Comparison of ENCODE assay signal across 10 mouse cellular contexts in the genomic region with DNA sequence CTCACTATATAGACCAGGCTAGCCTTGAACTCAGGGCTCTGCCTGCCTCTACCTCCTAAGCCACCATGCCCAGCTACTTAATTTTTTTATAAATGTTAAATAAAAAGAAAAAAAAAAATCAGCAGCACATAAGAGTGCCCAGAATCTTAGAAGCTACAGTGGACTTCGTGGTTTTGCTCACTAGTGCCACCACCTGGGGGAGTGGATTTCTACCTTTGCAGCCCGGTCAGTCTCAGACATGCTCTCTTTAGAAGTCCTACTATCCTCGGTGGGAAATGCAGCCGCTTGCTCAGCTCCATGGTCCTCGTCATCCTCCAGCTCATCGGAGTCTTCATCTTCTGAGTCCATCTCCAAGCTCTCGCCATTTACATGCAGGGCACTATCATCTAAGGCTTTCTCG. TPM values are rescaled to one million over a fixed set of nuclear protein-coding genes. Genes with fewer than 3 reads are reported as not detected.
DNase-seq lines count a peak whose midpoint lies in the region; ATAC-seq lines count a peak whose summit lies in the region.
"Had no signal": no experiment of that assay in that cellular context is flagged by ENCODE, and none has a peak within 500 bp of the region (broad histone marks: within the 10 kb centered on the region; RNA-seq: fewer than 3 reads in every experiment).

No protein-coding gene starts in this region.

- no peak overlapping the region for H3K4me3 ChIP-seq in heart, embryonic 11.5 days (ENCODE audit: low read depth, low read length)
- no peak overlapping the region for H3K4me3 ChIP-seq in forebrain, embryonic 11.5 days (ENCODE audit: low read depth, low read length)
- H3K4me3 ChIP-seq: embryonic facial prominence, embryonic 12.5 days; hindbrain, embryonic 15.5 days had no signal

- H3K4me1 ChIP-seq in heart, embryonic 11.5 days (ENCODE audit: control insufficient read depth, insufficient read depth, low read length) = no peaks in the 10 kb centered on the region
- H3K4me1 ChIP-seq in forebrain, embryonic 11.5 days (replicated peaks; ENCODE audit: control insufficient read depth, insufficient read depth, low read length) = no peaks in the 10 kb centered on the region
- H3K4me1 ChIP-seq: embryonic facial prominence, embryonic 12.5 days; hindbrain, embryonic 15.5 days had no signal

- no peak for ATAC-seq in heart, embryonic 11.5 days (replicated peaks; ENCODE audit: insufficient number of reproducible peaks, low FRiP score, low TSS enrichment)
- ATAC-seq in monocyte, adult 5-6 weeks (replicated peaks; ENCODE audit: insufficient number of reproducible peaks, low FRiP score, low TSS enrichment, poor library complexity, severe bottlenecking) = 0 out of 2 replicates have a peak, but pooled peaks have one; percentile 27
- ATAC-seq in forebrain, embryonic 11.5 days (replicated peaks; ENCODE audit: low FRiP score) = no peak

- peaks cover 15% of the 10 kb centered on the region for H3K36me3 ChIP-seq in heart, embryonic 11.5 days (ENCODE audit: control insufficient read depth, insufficient read depth, low read length)
- peaks cover 9% of the 10 kb centered on the region; the same call in 1 of the 2 replicates for H3K36me3 ChIP-seq in forebrain, embryonic 11.5 days (ENCODE audit: control insufficient read depth, insufficient read depth, low read length)

- H3K27me3 ChIP-seq in heart, embryonic 11.5 days (ENCODE audit: control insufficient read depth, insufficient read depth, low read length) = no peaks in the 10 kb centered on the region
- no peaks in the 10 kb centered on the region for H3K27me3 ChIP-seq in forebrain, embryonic 11.5 days (ENCODE audit: control insufficient read depth, insufficient read depth, low read length)
- H3K27me3 ChIP-seq: embryonic facial prominence, embryonic 12.5 days; hindbrain, embryonic 15.5 days had no signal

- DNase-seq in heart, postnatal 10 days = peak; percentile 18 to 32
- DNase-seq in testis, postnatal 10 days (ENCODE audit: low spot score) = peak; percentile 64
- no peak for DNase-seq in testis, postnatal 14 days (ENCODE audit: low spot score)
- peak; percentile 47 for DNase-seq in brain, adult 2 months (ENCODE audit: low read depth, low spot score)
- no peak for DNase-seq in ovary, adult 18-20 months (ENCODE audit: low spot score)
- DNase-seq in forebrain, embryonic 11.5 days (ENCODE audit: low spot score) = no peak

- WGBS in heart, embryonic 11.5 days (ENCODE audit: insufficient replicate concordance) = 81% methylated on average over 8 of the region's 8 CpGs
- 89% methylated on average over 8 of the region's 8 CpGs for WGBS in forebrain, embryonic 11.5 days

- no peak overlapping the region for H3K27ac ChIP-seq in heart, embryonic 11.5 days (ENCODE audit: low read depth, low read length)
- H3K27ac ChIP-seq in forebrain, embryonic 11.5 days (ENCODE audit: low read depth, low read length) = no peak overlapping the region
- H3K27ac ChIP-seq: embryonic facial prominence, embryonic 12.5 days; hindbrain, embryonic 15.5 days had no signal

- intact Hi-C loops in heart, postnatal 10 days (cut with DNase I) = no loop called here

- no peak overlapping the region for H3K9ac ChIP-seq in heart, embryonic 11.5 days (ENCODE audit: low read depth, low read length)
- H3K9ac ChIP-seq in forebrain, embryonic 11.5 days (ENCODE audit: low read length) = no peak overlapping the region
- H3K9ac ChIP-seq: embryonic facial prominence, embryonic 12.5 days; hindbrain, embryonic 15.5 days had no signal

- H3K4me2 ChIP-seq in heart, embryonic 11.5 days = no peak overlapping the region
- H3K4me2 ChIP-seq in forebrain, embryonic 11.5 days (ENCODE audit: low read depth, low read length, severe bottlenecking) = no peak overlapping the region
- H3K4me2 ChIP-seq: embryonic facial prominence, embryonic 12.5 days; hindbrain, embryonic 15.5 days had no signal

- H3K9me3 ChIP-seq in heart, embryonic 11.5 days (replicated peaks; ENCODE audit: control insufficient read depth, low read length) = no peaks in the 10 kb centered on the region
- no peaks in the 10 kb centered on the region for H3K9me3 ChIP-seq in forebrain, embryonic 11.5 days (ENCODE audit: control insufficient read depth, low read length)
- H3K9me3 ChIP-seq: embryonic facial prominence, embryonic 12.5 days; hindbrain, embryonic 15.5 days had no signal

RNA-seq across cellular contexts. Expression of a gene that starts 56.4 kb away (rescaled TPM):
- 10 to 100 TPM; 51.2 to 57.9 TPM for total RNA-seq in heart, postnatal 10 days (2021)
- polyA plus RNA-seq in heart, embryonic 11.5 days (2014; fragmentation: Nextera tagmentation; extraction: Ambion mirVana) = 51.2 and 53.8 TPM in 2 replicates
- 41.3 to 96.6 TPM (median 44.9 TPM) in 3 replicates for total RNA-seq in monocyte, adult 5-6 weeks (2017)
- 123 and 130 TPM in 2 replicates for polyA plus RNA-seq in forebrain, embryonic 11.5 days (2014; fragmentation: Nextera tagmentation; extraction: Ambion mirVana)

Comparison
In these comparisons a context has a peak if more than half of its experiments do, and no peak if none do; other contexts are left out.
1. DNase-seq: peak in heart, postnatal 10 days (2 of 2), testis, postnatal 10 days (single experiment) and brain, adult 2 months (single experiment); none in testis, postnatal 14 days (single experiment), ovary, adult 18-20 months (single experiment) and forebrain, embryonic 11.5 days (single experiment).